Mouse (Mus musculus): ENCODE measurements around the gene Scd3. TPM values are rescaled to one million over a fixed set of nuclear protein-coding genes. Genes with fewer than 3 reads are reported as not detected.

Scd3 gene
- total RNA-seq, 2 experiments from 2014 or later, result 1.2 to 1.9 TPM

Other genes with a start within 250 kb of the Scd3 start
- under 1 TPM in 1 of 2 experiments, not detected in 1; 0.18 TPM for gene Cpn1, start 216.7 kb upstream of the Scd3 start, total RNA-seq (2021)
- not detected for gene Cyp2c23, start 174.1 kb upstream of the Scd3 start, total RNA-seq (2021)
- gene Erlin1, start 133.5 kb upstream of the Scd3 start, total RNA-seq (2021), result 10 to 100 TPM; 23.4 to 26.1 TPM
- gene Chuk, start 95.8 kb upstream of the Scd3 start, total RNA-seq (2021), result 10 to 100 TPM; 61.4 to 64.7 TPM
- 10 to 100 TPM; 21.7 to 24.4 TPM for gene Cwf19l1, start 67.4 kb upstream of the Scd3 start, total RNA-seq (2021)
- 10 to 100 TPM; 87.2 to 92.2 TPM for gene Bloc1s2, start 56.8 kb upstream of the Scd3 start, total RNA-seq (2021)
- not detected for gene Pkd2l1, start 10.8 kb upstream of the Scd3 start, total RNA-seq (2021)
- gene Scd2, start 90.4 kb downstream of the Scd3 start, total RNA-seq (2021), result 100 to 1,000 TPM; 554 to 565 TPM
- 1 to 10 TPM; 1.7 to 2.3 TPM for gene Scd4, start 129.8 kb downstream of the Scd3 start, total RNA-seq (2021)
- gene Scd1, start 204.6 kb downstream of the Scd3 start, total RNA-seq (2021), result 100 to 1,000 TPM in 1 of 2 experiments, 10 to 100 TPM in 1; 89.1 to 102 TPM

Data from left cerebral cortex, postnatal 4 days (tissue).